Mouse (Mus musculus): Measurements from ENCODE around the gene Zfp706.
"Not testable (repeated sequence)": the region's sequence is repeated elsewhere in the genome, so short reads cannot be mapped to it uniquely, and the experiment has no call there.

Zfp706 gene

DNA sequence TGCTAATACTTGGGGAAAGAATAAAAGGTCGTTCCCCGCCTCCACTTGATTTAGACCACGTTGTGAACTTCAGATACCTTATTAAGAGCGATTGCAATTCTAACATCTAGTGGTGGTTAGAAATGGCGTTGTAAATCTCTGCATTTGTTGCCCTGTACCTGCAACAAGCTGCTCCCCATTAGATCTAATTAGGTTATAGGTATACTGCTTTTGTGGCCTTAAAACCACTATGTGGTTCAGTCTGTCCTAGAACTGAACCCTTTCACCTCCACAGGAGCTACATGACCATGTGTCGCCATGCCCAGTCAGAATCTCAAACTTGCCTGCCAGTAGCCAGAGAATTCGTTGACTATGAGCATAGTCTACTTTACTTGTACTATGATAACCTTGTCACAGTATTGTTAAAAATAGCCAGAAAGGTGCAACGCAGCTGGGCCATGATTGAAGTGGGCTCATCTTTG is 416 bp upstream of the Zfp706 start:
- DNase-seq = no peak

- DNase-seq = peak; percentile 26
Observed at GRCm38 (mm10) chr15:37006475-37007164, 953 bp downstream of the Zfp706 start.

GRCm38 (mm10) chr15:37005793-37006474 is 1.6 kb downstream of the Zfp706 start:
- no peak for DNase-seq

- no peak for DNase-seq
Observed at GRCm38 (mm10) chr15:37004858-37005257, 2.7 kb downstream of the Zfp706 start.

DNA sequence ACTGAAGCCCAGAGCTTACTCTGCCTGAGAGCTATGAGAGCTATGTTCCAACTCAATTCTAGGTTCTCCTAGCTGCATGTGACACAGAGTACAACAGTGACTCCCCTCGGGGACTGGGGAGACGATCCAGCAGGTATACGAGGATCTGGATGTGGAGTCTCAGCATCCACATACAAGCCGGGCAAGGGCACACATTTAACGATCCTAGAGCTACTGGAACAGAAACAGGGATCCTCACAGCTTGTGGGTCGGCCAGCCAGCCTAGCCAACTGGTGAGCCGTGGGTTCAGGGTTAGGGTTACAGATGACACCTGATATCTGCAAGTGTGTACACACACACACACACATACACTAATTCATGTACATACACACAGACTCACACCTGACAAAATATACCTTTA is 5.3 kb downstream of the Zfp706 start:
- no peak for DNase-seq

- DNase-seq = not testable (repeated sequence)
Observed at GRCm38 (mm10) chr15:36999602-37000001, 8.0 kb downstream of the Zfp706 start.

GRCm38 (mm10) chr15:36995166-36995565 is 12.4 kb downstream of the Zfp706 start:
- no peak for DNase-seq

DNA sequence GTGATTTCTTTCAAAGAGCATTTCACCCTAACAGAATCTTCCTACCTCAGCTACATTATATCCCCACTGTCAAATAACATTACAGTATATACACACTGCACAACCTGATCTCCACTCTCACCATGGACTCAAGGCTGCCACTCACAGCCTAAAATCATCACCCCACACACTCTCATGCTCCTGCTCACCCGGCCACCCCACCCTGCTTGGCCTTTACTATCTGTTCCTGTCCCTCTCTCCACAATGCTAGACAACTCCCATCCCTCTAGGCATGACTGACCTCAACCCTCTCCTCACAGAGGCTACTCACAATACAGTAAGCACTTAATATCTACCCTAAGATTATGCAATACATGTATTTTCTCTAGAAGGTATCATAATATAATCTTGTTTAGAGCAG is 12.9 kb downstream of the Zfp706 start:
- DNase-seq = no peak

DNA sequence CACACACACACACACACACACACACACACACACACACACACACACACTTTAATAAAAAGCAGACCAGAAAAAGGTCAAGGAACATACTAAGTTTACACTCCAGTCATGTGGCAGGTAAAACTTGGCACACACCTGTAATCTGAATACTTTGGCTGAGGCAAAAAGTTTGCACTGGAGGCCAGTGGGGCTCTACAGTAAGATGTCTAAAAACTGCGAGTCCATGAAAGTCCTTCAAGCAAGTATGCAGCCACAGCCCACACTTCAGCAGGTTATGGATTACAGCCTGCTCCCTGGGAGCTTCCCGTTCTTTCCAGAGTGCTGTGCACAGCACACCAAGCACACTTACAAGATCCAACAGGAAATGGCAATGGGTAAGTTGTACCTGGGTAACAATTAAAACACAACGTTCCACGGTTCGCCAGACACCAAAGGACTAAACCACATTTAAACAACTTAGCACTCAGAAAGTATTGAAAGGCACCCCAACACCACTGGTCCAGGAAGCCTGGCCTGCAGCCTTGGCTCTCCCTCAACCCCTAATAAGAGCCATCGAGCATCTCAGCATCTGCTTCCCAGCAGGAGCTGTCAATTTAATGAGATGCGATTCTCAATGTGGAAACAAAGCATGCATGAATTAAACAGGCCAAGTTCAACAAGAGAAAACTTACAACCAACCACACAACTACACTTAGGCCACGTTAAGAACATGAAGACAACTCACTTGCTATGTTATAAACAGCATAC is 14.0 kb downstream of the Zfp706 start:
- DNase-seq = no peak

DNA sequence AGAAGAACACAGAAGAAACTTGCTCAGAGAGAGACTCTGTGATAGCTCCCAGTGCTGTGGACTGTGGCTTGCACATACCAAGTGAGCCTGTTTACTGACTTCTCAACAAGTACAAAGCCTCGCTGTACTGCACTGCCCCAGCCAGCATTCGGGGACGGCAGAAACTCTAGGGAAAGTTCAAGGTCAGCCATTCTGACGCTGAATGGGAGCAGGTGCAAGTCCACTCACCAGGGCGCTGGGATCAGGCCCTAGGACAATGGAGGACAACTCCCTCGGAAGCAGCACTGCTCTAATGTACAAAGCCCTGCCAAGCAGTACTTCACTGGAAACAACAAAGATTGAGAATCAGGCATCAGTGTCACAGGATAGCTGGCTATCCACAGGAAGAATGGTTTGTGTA is 16.2 kb downstream of the Zfp706 start:
- no peak for DNase-seq

- no peak for DNase-seq
Observed at GRCm38 (mm10) chr15:36989922-36990321, 17.7 kb downstream of the Zfp706 start.

- DNase-seq = no peak
Observed at GRCm38 (mm10) chr15:36988718-36989115, 18.9 kb downstream of the Zfp706 start.

GRCm38 (mm10) chr15:36987976-36988717 is 19.4 kb downstream of the Zfp706 start:
- DNase-seq = no peak

GRCm38 (mm10) chr15:36987211-36987877 is 20.2 kb downstream of the Zfp706 start:
- no peak for DNase-seq

DNA sequence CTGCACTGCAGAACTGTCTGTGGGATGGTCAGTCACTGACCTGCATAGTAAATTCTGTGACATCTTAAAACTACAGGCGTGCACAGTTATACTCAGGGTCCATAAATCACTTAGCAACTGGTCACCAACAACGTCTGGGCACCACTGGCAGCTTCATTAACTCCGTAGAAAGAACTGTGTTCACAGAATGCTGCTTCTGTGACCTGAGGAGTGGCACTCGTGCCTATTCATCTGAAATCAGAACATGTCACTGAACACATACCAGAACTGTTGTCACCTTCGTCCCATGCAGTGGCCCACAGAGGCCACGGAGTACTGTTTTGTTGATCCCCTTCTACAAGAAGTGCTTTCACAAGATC is 22.0 kb downstream of the Zfp706 start:
- DNase-seq = no peak

DNA sequence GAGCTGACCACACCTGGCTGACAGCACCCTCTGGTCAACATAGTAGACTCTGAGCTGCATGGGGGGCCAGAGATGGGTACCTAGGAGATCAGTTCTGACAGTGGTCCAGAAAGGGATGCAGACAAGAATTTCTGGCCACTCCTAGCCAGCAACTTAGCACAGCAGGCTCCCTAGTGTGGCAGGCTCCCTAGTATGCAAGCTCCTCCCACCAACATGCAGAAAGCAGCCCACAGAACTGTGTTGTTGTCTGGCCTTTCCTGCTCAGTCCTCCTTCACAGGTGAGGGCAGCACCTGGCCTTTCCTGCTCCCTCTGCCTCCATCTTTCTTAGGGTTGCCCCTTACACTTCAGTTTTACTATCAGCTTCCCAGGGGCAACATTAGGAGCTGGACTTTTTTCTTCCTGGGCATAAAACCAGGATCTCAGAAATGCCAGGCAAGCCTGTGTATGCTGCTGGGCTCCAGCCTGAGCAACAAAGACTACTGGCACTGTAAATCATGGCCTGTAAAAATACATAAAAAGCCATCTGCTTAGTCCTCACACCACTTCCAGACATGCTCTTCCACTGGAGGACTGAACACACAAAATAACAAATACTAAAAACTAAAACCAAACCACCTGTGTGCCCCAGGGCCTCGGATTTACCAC is 22.5 kb downstream of the Zfp706 start:
- no peak for DNase-seq

DNA sequence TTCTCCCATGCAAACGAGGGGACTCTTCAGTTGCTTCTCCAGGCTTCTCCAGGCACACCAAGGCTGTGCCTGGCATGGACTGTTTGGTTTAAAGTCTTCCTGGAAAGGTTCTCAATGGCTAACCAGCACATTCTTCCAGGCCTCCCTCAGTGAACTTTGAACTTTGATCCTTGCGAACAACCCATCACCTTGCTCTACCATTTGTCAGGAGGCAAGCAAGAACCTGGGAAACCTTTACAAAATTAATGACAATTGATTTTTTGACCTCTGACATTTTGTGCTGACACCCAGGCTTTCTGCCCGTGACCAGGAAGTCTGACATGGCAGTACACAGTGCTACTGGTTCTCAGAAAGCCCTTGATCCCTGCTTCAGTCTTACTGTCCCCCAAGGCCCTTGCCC is 24.1 kb downstream of the Zfp706 start:
- DNase-seq = no peak

GRCm38 (mm10) chr15:36980238-36980637 is 27.3 kb downstream of the Zfp706 start:
- DNase-seq = no peak

DNA sequence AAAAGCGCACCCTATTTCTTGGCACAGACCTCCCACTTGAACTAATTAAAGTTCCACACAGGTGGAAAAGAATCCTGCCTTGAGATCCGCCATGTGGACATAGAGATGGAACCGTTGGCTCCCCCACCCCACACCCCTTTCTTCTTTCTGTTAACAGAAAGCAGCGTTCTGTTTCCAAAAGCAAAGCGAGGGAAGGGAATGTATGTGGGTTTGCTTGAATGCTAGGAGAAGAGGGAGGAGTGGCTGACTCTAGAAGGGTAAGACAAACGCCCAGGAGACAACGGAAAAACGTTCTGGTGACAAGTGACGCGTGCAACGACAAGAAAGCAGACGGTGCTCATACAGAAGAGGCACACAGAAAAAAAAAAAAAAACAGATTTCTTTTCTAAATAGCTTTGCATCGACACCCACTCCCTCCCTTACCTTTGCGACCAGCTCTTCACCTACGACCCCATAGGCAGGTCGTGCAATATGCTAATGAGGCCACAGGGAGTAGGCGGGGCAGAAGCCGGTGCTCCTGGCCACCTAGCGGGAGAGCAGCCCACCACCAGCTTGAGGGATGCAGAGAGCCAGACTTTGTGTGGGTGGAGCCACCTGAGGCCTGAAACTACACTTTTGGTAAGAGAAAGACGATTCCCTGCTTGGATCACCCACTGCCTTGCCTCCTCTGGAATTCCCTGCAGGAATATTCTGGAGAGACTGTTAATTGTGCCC is 27.9 kb downstream of the Zfp706 start:
- DNase-seq = peak; percentile 67

DNA sequence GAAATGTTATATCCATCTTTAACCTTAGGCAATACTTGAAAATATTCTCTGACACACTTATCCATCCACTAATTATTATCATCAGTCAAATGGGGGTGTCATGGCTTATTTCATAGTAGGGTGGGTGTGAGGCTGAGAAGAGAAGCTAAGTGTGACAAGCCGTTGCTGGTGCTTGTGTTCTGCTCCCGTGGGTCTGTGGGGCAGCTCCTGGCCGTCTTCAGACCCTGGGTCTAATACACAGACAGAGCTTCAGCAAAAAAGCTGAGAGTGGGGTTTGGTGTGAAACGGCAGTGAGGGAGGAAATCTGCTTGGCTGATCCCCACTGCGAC is 28.4 kb downstream of the Zfp706 start:
- no peak for DNase-seq

GRCm38 (mm10) chr15:36977823-36978222 is 29.8 kb downstream of the Zfp706 start:
- no peak for DNase-seq

GRCm38 (mm10) chr15:36975690-36976089 is 31.9 kb downstream of the Zfp706 start:
- DNase-seq = no peak

Measured in liver (tissue).